Mouse (Mus musculus) E14TG2a.4 (cell line): ENCODE measurements at regions not wholly inside any gene's neighbourhood (a gene's known extent, or its start where the extent isn't known, plus 50 kb on each side); places are given as distances from the start of the nearest gene placed in this dataset.

Source experiments
- CTCF ChIP-seq: conservative IDR thresholded peaks from 2 replicates; pipeline ENCODE4 v1.5.1; 2014; ENCODE audit warnings: low read length
- NANOG ChIP-seq: IDR thresholded peaks from 2 replicates; pipeline ENCODE4 v1.6.1; 2014; ENCODE audit warnings: borderline replicate concordance, low read length, mixed read lengths
- POU5F1 ChIP-seq: IDR thresholded peaks from 2 replicates; pipeline ENCODE4 v1.6.1; 2014; ENCODE audit warnings: low read length, borderline replicate concordance

DNA sequence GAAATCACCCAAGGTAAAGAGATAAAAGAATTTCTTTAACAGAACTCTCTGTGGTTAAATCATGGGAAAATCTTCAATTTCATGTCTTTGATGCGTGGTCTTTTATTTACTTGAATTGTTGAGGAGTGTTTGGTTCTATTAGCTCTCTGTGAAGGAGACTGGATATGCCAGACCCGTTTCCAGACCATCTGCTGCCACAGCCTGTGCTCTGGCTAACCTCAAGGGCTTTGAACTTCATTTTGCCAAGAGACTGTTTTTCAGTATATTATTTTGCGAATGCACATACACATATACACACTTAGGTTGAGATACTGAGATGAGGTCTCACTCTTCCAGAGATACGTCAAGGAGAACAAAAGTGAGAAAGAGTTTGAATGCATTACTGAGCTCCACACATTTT is 414.4 kb downstream of the 1700017N19Rik start:
- no peak for TF ChIP-seq CTCF
- TF ChIP-seq NANOG: no peak
- TF ChIP-seq POU5F1: no peak
